Mouse (Mus musculus): Measurements from ENCODE around the gene Pik3ap1.

DNA sequence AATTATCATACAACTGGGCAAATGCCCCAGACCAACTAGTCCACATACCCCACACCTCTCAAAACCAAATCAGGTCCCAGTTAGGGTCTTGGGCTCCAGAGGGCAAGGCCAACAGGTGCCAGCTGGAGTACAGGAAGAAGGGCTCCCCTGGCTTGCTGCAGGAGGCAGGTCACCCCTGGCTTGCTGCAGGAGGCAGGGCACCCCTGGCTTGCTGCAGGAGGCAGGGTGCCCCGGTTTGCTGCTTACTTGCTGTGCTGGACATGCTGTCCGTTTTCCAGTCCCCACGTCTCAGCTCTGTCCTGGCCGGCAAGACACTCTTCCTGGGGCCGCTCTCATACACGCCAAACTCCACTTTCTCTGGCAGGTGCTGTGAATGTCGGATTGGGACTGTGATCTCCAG is 97.7 kb downstream of the Pik3ap1 start:
- TF ChIP-seq POLR2AphosphoS5 (IDR thresholded peaks at IDR 0.05; ENCODE audit: borderline replicate concordance, low read depth, low read length) (no peak), MEF2A (IDR thresholded peaks at IDR 0.05; ENCODE audit: extremely low read depth, insufficient replicate concordance, low read depth, low read length, poor library complexity, severe bottlenecking) (no peak), POLR2A (IDR thresholded peaks at IDR 0.05; ENCODE audit: control insufficient read depth in 1 of 2, insufficient read depth in 1 of 2, low read depth in 1 of 2, low read length in 2 of 2, poor library complexity in 1 of 2) (no peak), MYC (IDR thresholded peaks at IDR 0.05; ENCODE audit: low read depth, low read length) (no peak), GABPA (IDR thresholded peaks at IDR 0.05; ENCODE audit: low read depth, low read length) (no peak), CTCF (IDR thresholded peaks at IDR 0.05 in 2 of 3, conservative IDR thresholded peaks at IDR 0.05 in 1 of 3; ENCODE audit: control insufficient read depth in 1 of 3, insufficient read depth in 1 of 3, low read depth in 2 of 3, low read length in 3 of 3, poor library complexity in 1 of 3, severe bottlenecking in 1 of 3) (no peak), ZNF384 (IDR thresholded peaks at IDR 0.05; ENCODE audit: low read depth, low read length) (no peak), USF1 (IDR thresholded peaks at IDR 0.05; ENCODE audit: low read depth, low read length) (no peak), GATA1 (IDR thresholded peaks at IDR 0.05; ENCODE audit: low read depth, low read length) (no peak), ELF1 (IDR thresholded peaks at IDR 0.05; ENCODE audit: low read depth, low read length) (no peak), ZC3H11A (IDR thresholded peaks at IDR 0.05; ENCODE audit: low read depth, low read length) (no peak)
